Mouse (Mus musculus) thymus, postnatal 10 days (tissue): ENCODE results near the gene Hfe.
"Not testable (repeated sequence)": the region's sequence is repeated elsewhere in the genome, so short reads cannot be mapped to it uniquely, and the experiment has no call there.

Source experiments
- DNase-seq, 2 experiments: peaks; one replicate each; pipeline ENCODE4 v3.0.0; 2021; ENCODE audit warnings: low spot score in 2 of 2

Hfe gene

DNA sequence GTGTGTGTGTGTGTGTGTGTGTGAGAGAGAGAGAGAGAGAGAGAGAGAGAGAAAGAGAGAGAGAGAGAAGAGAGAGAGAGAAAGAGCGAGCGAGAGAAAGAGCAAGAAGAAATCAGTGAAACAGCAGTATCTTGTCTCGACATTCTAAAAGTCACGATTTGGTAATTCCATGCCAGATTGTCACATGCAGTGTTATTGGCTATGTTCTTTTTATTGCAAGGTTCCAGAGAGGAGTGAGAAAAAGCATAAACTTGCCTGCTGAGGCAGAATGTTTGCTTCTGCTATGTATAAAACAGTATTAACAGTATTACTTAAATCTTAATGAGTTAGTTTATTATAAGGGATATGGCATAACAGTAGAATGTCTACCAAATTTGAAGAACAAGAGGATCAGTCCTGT lies 24.7 kb downstream of the Hfe start:
- no peak for DNase-seq

DNA sequence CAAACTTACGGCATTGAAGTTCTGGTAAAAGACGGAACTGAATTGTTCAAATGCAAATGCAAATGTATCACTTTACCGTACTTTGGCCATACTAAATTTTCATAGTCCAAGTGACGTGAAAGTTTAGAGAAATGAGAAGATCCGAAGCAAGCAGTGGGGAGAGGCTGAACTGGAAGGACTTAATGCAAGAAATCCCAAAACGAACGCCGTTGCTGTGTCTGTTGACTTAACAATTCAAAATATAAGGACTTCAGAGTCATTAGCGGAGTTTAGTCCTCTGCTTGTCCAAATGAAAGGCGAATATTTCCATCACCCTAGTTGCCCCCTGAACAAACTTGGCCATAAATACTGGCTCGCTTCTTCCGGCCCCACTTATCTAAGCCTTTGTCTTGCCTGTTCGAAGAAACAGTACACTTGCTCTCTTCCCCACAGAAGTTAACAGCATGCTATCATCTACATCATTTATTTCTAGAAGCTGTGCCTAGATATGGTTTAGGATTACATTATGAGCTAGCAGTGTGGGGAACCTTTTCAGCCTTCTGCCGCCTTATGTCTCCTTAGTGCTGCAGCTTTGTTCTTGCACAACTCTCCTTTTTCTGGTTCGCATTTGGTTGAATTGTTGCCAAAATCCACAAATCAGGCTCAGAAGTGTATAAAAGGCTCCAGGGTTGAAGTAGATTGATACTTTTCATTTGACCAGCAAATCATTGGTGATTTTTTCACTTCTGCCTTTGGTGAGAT lies 25.4 kb downstream of the Hfe start:
- no peak for DNase-seq

DNA sequence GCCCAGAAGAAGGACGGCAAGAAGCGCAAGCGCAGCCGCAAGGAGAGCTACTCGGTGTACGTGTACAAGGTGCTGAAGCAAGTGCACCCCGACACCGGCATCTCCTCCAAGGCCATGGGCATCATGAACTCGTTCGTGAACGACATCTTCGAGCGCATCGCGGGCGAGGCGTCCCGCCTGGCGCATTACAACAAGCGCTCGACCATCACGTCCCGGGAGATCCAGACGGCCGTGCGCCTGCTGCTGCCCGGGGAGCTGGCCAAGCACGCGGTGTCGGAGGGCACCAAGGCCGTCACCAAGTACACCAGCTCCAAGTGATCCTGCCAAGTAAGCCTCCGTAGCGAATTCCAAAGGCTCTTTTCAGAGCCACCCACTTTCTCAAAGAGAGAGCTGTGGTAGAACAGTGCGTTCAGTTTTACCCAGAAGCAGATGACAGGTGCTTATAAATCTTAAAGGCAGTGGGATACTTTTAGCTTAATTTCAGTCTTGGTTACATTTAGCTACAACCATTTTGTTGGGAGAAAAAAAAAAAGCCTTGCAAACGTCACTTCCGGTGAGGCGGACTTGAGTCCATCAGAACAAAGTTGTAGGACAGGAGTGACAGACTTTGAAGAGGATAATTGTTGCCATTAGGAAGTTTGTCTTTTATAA lies 26.2 kb downstream of the Hfe start:
- DNase-seq = peak; percentile 41 to 65

GRCm38 (mm10) chr13:23683755-23684281 lies 26.8 kb downstream of the Hfe start, which contains the start of the genes Hist1h2ac and Hist1h2bc:
Gene Hist1h2ac (minus strand): TSS chr13:23683948.
Gene Hist1h2bc (plus strand): TSS chr13:23684199.
- DNase-seq = peak; percentile 80 to 90

DNA sequence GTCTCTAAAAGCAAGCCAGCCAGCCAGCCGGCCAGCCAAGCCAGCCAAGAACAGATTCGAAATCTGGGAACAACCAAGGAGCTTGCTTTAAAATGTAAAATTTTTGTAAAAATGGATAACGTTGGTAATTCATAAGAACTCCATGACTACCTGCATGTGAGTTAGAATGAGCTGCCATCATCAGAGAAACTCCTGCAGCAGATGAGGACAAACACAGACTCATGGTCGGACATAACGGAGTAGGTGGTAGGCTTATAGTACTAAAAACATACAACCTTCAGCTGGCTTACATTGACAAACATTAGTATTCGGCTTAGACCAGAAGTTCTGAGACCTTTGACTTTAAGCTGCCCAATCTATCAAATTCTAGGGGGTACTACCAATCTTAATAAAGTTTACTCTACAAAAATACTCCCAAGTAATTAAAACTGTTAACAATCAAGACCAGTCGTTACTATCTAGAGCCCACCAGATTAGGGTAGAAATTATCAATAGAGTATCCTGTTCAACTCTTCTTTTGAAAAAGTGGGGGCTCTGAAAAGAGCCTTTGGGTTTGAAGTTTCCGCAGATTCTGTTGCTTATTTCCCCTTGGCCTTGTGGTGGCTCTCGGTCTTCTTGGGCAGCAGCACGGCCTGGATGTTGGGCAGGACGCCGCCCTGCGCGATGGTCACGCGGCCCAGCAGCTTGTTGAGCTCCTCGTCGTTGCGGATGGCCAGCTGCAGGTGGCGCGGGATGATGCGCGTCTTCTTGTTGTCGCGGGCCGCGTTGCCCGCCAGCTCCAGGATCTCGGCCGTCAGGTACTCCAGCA lies 27.5 kb downstream of the Hfe start:
- not testable (repeated sequence) for DNase-seq

- no peak for DNase-seq
Measured at GRCm38 (mm10) chr13:23682623-23682946, 28.1 kb downstream of the Hfe start.

DNA sequence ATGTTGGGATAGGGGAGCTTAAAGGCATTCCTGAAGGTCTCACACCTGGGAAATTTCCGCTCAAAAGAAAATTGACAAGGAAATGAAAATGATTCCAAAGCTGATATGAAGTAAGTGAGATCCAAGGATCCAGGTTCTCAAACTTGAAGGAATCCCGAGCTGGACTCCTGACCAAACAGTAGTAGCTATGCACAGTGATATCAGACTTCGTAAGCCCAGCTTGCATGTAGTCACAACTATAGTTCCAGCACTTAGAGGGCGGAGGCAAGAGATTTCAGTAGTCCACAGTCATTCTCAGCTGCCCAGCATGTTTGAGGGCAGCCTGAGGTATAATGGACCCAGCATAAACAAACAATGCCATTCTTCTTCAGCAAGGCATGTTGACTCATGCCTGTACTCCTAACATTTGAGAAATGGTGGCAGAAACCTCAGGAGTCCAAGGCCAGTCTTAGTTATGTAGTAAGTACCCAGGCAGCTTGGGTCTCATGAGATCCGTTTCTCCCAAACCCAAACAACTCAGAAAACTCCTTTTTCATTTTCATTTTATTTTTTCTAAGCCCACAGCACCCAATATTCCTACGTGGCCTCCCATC lies 28.6 kb downstream of the Hfe start:
- DNase-seq = no peak

- DNase-seq = no peak
Measured at GRCm38 (mm10) chr13:23662536-23662935, 48.1 kb downstream of the Hfe start.

DNA sequence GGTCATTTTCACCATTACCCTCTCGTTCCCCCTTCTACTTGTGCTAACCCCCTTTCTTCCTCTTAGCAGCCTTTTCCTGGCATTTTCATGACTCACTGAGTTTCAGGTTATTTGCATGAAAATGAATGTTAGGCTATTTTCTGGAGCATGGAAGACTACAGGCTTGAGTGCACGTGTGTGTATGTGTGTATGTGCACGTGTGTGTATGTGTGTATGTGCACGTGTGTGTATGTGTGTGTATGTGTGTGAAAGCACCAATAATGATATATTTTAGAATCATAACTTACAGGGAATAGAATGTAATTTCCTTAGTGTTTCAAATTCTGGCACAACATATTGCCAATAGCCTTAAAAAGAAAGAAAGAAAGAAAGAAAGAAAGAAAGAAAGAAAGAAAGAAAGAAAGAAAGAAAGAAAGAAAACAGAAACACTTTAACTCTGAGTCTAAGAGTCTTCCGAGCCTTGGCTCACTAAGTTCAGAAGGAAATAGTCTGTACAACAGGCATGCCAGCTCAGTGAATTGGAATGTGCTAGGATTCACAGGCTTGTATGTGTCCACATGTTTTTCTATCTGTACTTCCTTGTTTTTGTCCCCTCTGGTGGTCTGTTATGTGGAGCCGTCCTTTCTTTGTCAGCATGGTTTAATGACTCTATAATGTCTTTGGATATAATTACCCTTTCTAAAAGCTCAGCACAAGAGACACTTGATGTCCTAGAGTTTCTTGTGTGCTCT lies 50.9 kb downstream of the Hfe start:
- no peak for DNase-seq
